Mouse (Mus musculus): ENCODE results near the gene Ifna9. TPM values are rescaled to one million over a fixed set of nuclear protein-coding genes. Genes with fewer than 3 reads are reported as not detected.

Gene Ifna9
- not detected in 2 replicates for polyA plus RNA-seq (2021; fragmentation: Nextera tagmentation)
- long read RNA-seq, experiment 1: 0 reads
- long read RNA-seq, experiment 2: 0 reads

GRCm38 (mm10) chr4:88592285-88592684, at the start of gene Ifna9:
Gene Ifna9, minus strand, starts transcription at chr4:88592385.

GRCm38 (mm10) chr4:88634311-88634710, 42.1 kb upstream of the Ifna9 start, which contains the start of gene C87499:
Gene C87499, minus strand, starts transcription at chr4:88634411.

GRCm38 (mm10) chr4:88603276-88603675, 11.1 kb upstream of the Ifna9 start, which contains the start of gene Ifna12:
Gene Ifna12, minus strand, starts transcription at chr4:88603376.

GRCm38 (mm10) chr4:88571698-88572097, 20.5 kb downstream of the Ifna9 start, which contains the start of gene Ifna14:
Gene Ifna14, minus strand, starts transcription at chr4:88571798.

GRCm38 (mm10) chr4:88558145-88558544, 34.0 kb downstream of the Ifna9 start, which contains the start of gene Ifna15:
Gene Ifna15, minus strand, starts transcription at chr4:88558245.

Other genes starting within 250 kb of the Ifna9 start
- gene Hacd4, start 153.5 kb downstream of the Ifna9 start, polyA plus RNA-seq (2021; fragmentation: Nextera tagmentation): 1.9 and 2.1 TPM in 2 replicates
- gene Ifnb1, start 69.6 kb downstream of the Ifna9 start, polyA plus RNA-seq (2021; fragmentation: Nextera tagmentation): not detected in 2 replicates
- not detected in 2 replicates for gene Ifna15, start 34.1 kb downstream of the Ifna9 start, polyA plus RNA-seq (2021; fragmentation: Nextera tagmentation)
- gene Ifna14, start 20.6 kb downstream of the Ifna9 start, polyA plus RNA-seq (2021; fragmentation: Nextera tagmentation): not detected in 2 replicates
- not detected in 2 replicates for gene Ifna12, start 11.0 kb upstream of the Ifna9 start, polyA plus RNA-seq (2021; fragmentation: Nextera tagmentation)
- gene C87499, start 42.0 kb upstream of the Ifna9 start, polyA plus RNA-seq (2021; fragmentation: Nextera tagmentation): not detected in 2 replicates
- not detected in 2 replicates for gene Ifna13, start 52.1 kb upstream of the Ifna9 start, polyA plus RNA-seq (2021; fragmentation: Nextera tagmentation)
- not detected in 2 replicates for gene Ifna16, start 84.5 kb upstream of the Ifna9 start, polyA plus RNA-seq (2021; fragmentation: Nextera tagmentation)
- not detected in 2 replicates for gene Ifna2, start 91.5 kb upstream of the Ifna9 start, polyA plus RNA-seq (2021; fragmentation: Nextera tagmentation)
- gene Ifnab, start 99.0 kb upstream of the Ifna9 start, polyA plus RNA-seq (2021; fragmentation: Nextera tagmentation): not detected in 2 replicates
- gene Gm26566, start 129.4 kb upstream of the Ifna9 start, polyA plus RNA-seq (2021; fragmentation: Nextera tagmentation): 1.8 and 2.6 TPM in 2 replicates
- gene Klhl9, start 130.1 kb upstream of the Ifna9 start, polyA plus RNA-seq (2021; fragmentation: Nextera tagmentation): 60.6 and 82.7 TPM in 2 replicates
- gene Gm13271, start 162.5 kb upstream of the Ifna9 start, polyA plus RNA-seq (2021; fragmentation: Nextera tagmentation): not detected in 2 replicates
- not detected in 2 replicates for gene Gm13283, start 167.7 kb upstream of the Ifna9 start, polyA plus RNA-seq (2021; fragmentation: Nextera tagmentation)
- gene Gm13290, start 181.4 kb upstream of the Ifna9 start, polyA plus RNA-seq (2021; fragmentation: Nextera tagmentation): not detected in 2 replicates
- gene Gm13289, start 184.5 kb upstream of the Ifna9 start, polyA plus RNA-seq (2021; fragmentation: Nextera tagmentation): not detected in 2 replicates
- gene Gm13272, start 187.5 kb upstream of the Ifna9 start, polyA plus RNA-seq (2021; fragmentation: Nextera tagmentation): not detected in 2 replicates
- not detected in 2 replicates for gene Ifnz, start 189.7 kb upstream of the Ifna9 start, polyA plus RNA-seq (2021; fragmentation: Nextera tagmentation)
- not detected in 2 replicates for gene Gm13276, start 193.3 kb upstream of the Ifna9 start, polyA plus RNA-seq (2021; fragmentation: Nextera tagmentation)
- gene Gm13277, start 196.2 kb upstream of the Ifna9 start, polyA plus RNA-seq (2021; fragmentation: Nextera tagmentation): not detected in 2 replicates
- gene Gm13278, start 199.2 kb upstream of the Ifna9 start, polyA plus RNA-seq (2021; fragmentation: Nextera tagmentation): not detected in 2 replicates
- not detected in 2 replicates for gene Gm13275, start 202.1 kb upstream of the Ifna9 start, polyA plus RNA-seq (2021; fragmentation: Nextera tagmentation)
- gene Gm13279, start 205.0 kb upstream of the Ifna9 start, polyA plus RNA-seq (2021; fragmentation: Nextera tagmentation): not detected in 2 replicates
- gene Gm13285, start 207.3 kb upstream of the Ifna9 start, polyA plus RNA-seq (2021; fragmentation: Nextera tagmentation): not detected in 2 replicates
- gene Gm13287, start 210.9 kb upstream of the Ifna9 start, polyA plus RNA-seq (2021; fragmentation: Nextera tagmentation): not detected in 2 replicates
- not detected in 2 replicates for gene Gm13288, start 213.1 kb upstream of the Ifna9 start, polyA plus RNA-seq (2021; fragmentation: Nextera tagmentation)
- not detected in 2 replicates for gene Ifna7, start 223.8 kb upstream of the Ifna9 start, polyA plus RNA-seq (2021; fragmentation: Nextera tagmentation)
- not detected in 2 replicates for gene Ifna11, start 227.6 kb upstream of the Ifna9 start, polyA plus RNA-seq (2021; fragmentation: Nextera tagmentation)
- not detected in 2 replicates for gene Ifna6, start 235.0 kb upstream of the Ifna9 start, polyA plus RNA-seq (2021; fragmentation: Nextera tagmentation)
- not detected in 2 replicates for gene Ifna5, start 243.1 kb upstream of the Ifna9 start, polyA plus RNA-seq (2021; fragmentation: Nextera tagmentation)
- not detected in 2 replicates for gene Ifna4, start 249.5 kb upstream of the Ifna9 start, polyA plus RNA-seq (2021; fragmentation: Nextera tagmentation)

All from layer of hippocampus, adult 6 months (tissue).